Mouse (Mus musculus): ENCODE data around the gene Rps10.

- TF ChIP-seq POLR2A (IDR thresholded peaks at IDR 0.05; ENCODE audit: low read depth, low read length) (no peak), CTCF (IDR thresholded peaks at IDR 0.05; ENCODE audit: extremely low read depth, insufficient read length, insufficient replicate concordance, low read depth, low read length) (no peak)
Measured at GRCm38 (mm10) chr17:27684886-27685549, 48.5 kb upstream of the Rps10 start.

Data from small intestine, adult 2 months (tissue).